Mouse (Mus musculus): ENCODE data around the gene Slc30a2. TPM values are rescaled to one million over a fixed set of nuclear protein-coding genes. Genes with fewer than 3 reads are reported as not detected.
"Not testable (repeated sequence)": the region's sequence is repeated elsewhere in the genome, so short reads cannot be mapped to it uniquely, and the experiment has no call there.

Slc30a2 gene
- polyA plus RNA-seq (2012; rRNA removed): 0.29 and 0.58 TPM in 2 replicates

GRCm38 (mm10) chr4:134343071-134344031 lies at the start of gene Slc30a2:
Gene Slc30a2 (plus strand): TSS chr4:134343181.
- no peak for DNase-seq (ENCODE audit: extremely low spot score in 1 of 2, low spot score in 1 of 2)

GRCm38 (mm10) chr4:134293692-134294163 lies 49.3 kb upstream of the Slc30a2 start:
- DNase-seq (ENCODE audit: extremely low spot score in 1 of 2, low spot score in 1 of 2): no peak

- DNase-seq (ENCODE audit: extremely low spot score in 1 of 2, low spot score in 1 of 2): not testable (repeated sequence)
Observed at GRCm38 (mm10) chr4:134296096-134296495, 46.9 kb upstream of the Slc30a2 start.

DNA sequence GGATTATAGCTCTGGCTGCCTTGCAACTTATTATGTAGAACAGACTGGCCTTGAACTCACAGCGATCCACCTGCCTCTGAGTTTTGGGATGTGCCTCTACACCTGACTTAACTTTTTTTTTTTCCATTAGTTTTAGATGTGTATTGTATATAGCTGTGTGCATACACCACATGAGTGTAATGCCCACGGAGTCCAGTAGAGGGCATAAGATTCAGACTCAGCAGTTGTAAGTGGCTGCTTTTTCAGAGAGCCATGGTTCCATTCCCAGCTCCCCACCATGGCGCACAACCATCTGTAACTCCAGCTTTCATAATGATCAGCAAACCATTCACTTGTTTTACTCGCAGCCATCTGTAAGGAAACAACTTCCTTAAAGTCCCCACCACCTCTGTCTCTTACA lies 46.5 kb upstream of the Slc30a2 start:
- no peak for DNase-seq (ENCODE audit: extremely low spot score in 1 of 2, low spot score in 1 of 2)

GRCm38 (mm10) chr4:134297369-134297768 lies 45.6 kb upstream of the Slc30a2 start:
- no peak for DNase-seq (ENCODE audit: extremely low spot score in 1 of 2, low spot score in 1 of 2)

- no peak for DNase-seq (ENCODE audit: extremely low spot score in 1 of 2, low spot score in 1 of 2)
Observed at GRCm38 (mm10) chr4:134298626-134299497, 44.1 kb upstream of the Slc30a2 start.

DNA sequence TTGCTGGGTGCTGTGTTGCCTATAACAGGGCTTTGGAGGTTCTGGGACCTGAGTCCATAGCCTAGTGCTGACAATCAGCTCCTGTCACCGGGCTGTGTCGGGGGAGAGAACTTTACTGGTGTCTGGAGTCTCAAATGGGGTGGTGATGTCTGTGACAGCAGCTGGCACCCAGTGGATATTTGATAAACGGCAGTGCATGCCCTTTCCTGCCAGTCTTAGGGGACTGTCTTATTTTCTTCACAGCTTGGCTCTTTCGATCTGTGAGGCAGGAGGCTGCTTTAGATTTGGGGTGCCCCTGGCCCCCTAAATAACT lies 43.5 kb upstream of the Slc30a2 start:
- no peak for DNase-seq (ENCODE audit: extremely low spot score in 1 of 2, low spot score in 1 of 2)

DNA sequence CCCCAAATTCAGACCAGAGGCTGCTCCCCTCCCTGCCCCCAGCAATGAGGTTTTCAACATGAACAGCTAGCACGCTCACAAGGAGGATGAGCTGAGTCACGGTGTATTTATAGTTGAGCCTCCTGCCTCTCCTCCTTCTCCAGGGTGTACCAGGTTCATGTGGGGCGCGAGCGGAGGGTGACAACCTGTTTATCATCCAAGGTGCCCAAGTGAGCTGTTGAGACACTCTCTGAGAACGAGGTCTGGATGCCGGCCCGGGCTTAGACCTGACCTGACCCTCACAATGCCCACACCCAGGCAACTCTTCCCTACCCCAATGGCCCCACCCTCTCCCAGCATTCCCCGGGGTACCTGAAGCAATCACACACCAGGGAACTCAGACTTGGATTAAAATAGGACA lies 42.7 kb upstream of the Slc30a2 start:
- DNase-seq (ENCODE audit: extremely low spot score in 1 of 2, low spot score in 1 of 2): peak; percentile 43 to 75

- no peak for DNase-seq (ENCODE audit: extremely low spot score in 1 of 2, low spot score in 1 of 2)
Observed at GRCm38 (mm10) chr4:134302084-134302483, 40.9 kb upstream of the Slc30a2 start.

DNA sequence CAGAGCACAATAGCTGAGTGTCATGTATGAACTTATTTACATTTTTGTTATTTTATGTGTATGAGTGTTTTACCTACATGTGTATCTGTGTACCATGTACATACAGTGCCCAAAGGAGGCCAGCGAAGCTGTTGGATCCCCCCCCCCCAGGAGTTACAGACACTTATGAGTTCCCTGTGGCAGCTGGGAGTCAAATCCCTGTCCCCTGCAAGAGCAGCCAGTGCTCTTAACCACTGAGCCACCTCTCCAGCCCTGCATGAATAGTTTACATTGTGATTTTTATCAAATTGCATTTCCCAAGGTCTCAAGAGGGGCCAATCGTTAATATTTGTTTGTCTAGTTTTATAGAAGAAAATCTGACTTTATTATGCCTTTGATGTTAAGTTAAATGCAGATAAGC lies 36.0 kb upstream of the Slc30a2 start:
- no peak for DNase-seq (ENCODE audit: extremely low spot score in 1 of 2, low spot score in 1 of 2)

- DNase-seq (ENCODE audit: extremely low spot score in 1 of 2, low spot score in 1 of 2): peak; percentile 17 to 62
Observed at GRCm38 (mm10) chr4:134307367-134308072, 35.5 kb upstream of the Slc30a2 start.

GRCm38 (mm10) chr4:134310106-134310505 lies 32.9 kb upstream of the Slc30a2 start:
- DNase-seq (ENCODE audit: extremely low spot score in 1 of 2, low spot score in 1 of 2): no peak

GRCm38 (mm10) chr4:134310656-134311055 lies 32.3 kb upstream of the Slc30a2 start:
- DNase-seq (ENCODE audit: extremely low spot score in 1 of 2, low spot score in 1 of 2): no peak

DNA sequence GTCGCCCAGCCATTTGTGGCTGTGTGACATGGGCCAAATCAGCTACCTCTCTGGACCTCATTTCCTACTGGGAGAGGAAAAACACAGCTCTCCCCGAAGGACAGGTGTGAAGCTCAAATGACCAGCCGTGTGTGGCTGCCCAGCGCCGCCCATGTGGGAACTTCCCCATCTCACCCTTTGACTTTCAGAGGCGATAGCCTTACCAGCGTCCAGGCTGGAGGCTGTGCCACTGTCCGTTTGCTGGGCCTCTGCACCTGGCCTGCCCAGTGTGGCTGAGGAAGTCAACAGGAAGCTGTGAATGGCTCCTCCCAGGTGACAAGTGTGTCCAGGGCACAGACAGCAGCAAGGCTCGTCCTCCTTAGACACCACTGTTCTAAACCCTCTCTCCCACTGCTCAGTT lies 31.2 kb upstream of the Slc30a2 start:
- DNase-seq (ENCODE audit: extremely low spot score in 1 of 2, low spot score in 1 of 2): no peak

GRCm38 (mm10) chr4:134312341-134312740 lies 30.6 kb upstream of the Slc30a2 start:
- DNase-seq (ENCODE audit: extremely low spot score in 1 of 2, low spot score in 1 of 2): no peak

- no peak for DNase-seq (ENCODE audit: extremely low spot score in 1 of 2, low spot score in 1 of 2)
Observed at GRCm38 (mm10) chr4:134312901-134313300, 30.1 kb upstream of the Slc30a2 start.

GRCm38 (mm10) chr4:134314081-134314655 lies 28.8 kb upstream of the Slc30a2 start:
- no peak for DNase-seq (ENCODE audit: extremely low spot score in 1 of 2, low spot score in 1 of 2)

DNA sequence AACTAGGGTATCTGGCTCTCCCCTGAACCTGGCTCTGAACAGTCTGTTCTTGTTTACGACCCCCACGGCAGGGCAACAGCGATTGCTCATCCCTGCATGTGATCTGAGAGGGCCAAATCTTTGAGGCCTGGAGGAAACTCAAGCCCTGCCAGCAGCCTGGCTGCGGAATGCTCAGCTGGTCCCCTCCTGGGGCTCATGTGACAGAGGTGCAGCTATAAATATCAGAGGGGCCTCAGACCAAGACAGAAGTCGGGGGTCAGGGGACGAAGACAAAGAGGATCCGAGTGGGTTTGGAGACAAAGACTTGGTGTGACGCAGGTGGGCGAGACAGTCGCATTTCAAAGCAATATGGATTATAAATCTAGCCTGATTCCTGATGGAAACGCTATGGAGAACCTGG lies 28.1 kb upstream of the Slc30a2 start, which contains the start of gene Trim63:
Gene Trim63, plus strand, starts transcription at position 245 of the 400 bp plus-strand sequence.
- DNase-seq (ENCODE audit: extremely low spot score in 1 of 2, low spot score in 1 of 2): no peak

DNA sequence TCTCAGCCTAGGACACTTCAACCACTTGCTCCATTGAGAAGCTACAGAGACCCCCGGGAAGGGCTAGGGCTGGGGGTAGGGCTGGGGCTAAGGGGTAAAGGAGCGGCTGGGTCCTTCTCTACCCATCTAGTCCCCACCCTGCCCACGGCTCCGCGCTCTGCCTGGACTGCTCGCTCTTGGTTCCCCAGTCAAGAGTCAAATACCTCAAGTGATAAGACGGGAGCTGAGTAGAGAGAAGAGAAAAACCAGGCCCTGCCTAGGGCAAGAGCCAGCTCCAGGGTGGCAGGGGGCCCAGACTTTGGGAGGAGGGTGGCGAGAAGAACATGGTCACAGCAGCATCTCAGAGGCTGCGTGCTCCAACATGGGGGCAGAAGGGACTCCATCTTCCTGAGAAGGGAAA lies 27.5 kb upstream of the Slc30a2 start:
- DNase-seq (ENCODE audit: extremely low spot score in 1 of 2, low spot score in 1 of 2): no peak

DNA sequence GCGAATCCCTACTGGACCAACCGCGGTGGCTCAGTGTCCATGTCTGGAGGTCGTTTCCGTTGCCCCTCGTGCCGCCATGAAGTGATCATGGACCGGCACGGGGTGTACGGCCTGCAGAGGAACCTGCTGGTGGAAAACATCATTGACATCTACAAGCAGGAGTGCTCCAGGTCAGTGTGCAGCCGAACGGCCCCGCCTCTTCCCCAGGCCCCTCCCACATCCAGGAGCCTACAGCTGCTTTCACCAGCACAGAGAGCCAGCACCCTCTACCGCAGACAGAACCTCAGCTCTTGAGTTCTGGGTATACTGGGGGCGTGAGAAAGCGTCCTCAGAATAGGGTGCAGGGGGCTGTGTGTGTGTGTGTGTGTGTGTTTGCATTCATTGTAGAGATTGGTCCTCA lies 26.6 kb upstream of the Slc30a2 start:
- no peak for DNase-seq (ENCODE audit: extremely low spot score in 1 of 2, low spot score in 1 of 2)
